Mouse (Mus musculus): ENCODE data around the gene Tgfbr1.
"Not testable (repeated sequence)": the region's sequence is repeated elsewhere in the genome, so short reads cannot be mapped to it uniquely, and the experiment has no call there.

DNA sequence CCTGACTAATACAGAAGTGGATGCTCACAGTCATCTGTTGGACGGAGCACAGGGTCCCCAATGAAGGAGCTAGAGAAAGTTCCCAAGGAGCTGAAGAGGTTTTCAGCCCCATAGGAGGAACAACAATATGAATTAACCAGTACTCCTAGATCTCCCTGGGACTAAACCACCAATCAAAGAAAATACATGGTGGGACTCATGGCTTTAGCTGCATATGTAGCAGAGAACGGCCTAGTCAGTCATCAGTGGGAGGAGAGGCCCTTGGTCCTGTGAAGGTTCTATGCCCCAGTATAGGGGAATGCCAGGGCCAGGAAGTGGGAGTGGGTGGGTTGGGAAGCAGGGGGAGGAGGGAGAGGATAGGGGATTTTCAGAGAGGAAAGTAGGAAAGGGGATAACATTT, 38.9 kb downstream of the Tgfbr1 start:
- not testable (repeated sequence) for TF ChIP-seq GATA1 (IDR thresholded peaks at IDR 0.05; ENCODE audit: borderline replicate concordance, low read length); FLI1 (IDR thresholded peaks at IDR 0.05; ENCODE audit: low read length)
